Mouse (Mus musculus): ENCODE measurements at regions not wholly inside any gene's neighbourhood (a gene's known extent, or its start where the extent isn't known, plus 50 kb on each side); places are given as distances from the start of the nearest gene placed in this dataset.

- WGBS, result 38% methylated on average over 1 of the region's 1 CpGs
- H3K27ac ChIP-seq (replicated peaks), result no peak overlapping the region
- no peaks in the 10 kb centered on the region for H3K9me3 ChIP-seq
- ATAC-seq (ENCODE audit: extremely low read depth, insufficient number of reproducible peaks, low FRiP score, low TSS enrichment), result no peak
- H3K9ac ChIP-seq, result no peak overlapping the region
- H3K4me2 ChIP-seq, result no peak overlapping the region
- H3K27me3 ChIP-seq (replicated peaks), result peaks cover 18% of the 10 kb centered on the region
- H3K4me1 ChIP-seq, result peaks cover 17% of the 10 kb centered on the region
- H3K36me3 ChIP-seq, result no peaks in the 10 kb centered on the region
- H3K4me3 ChIP-seq, result no peak overlapping the region
These were observed 94.7 kb upstream of the Ccnd1 start for GRCm38 (mm10) chr7:145034385-145034784.

GRCm38 (mm10) chr7:145031275-145031674 lies 91.5 kb upstream of the Ccnd1 start:
- peak overlapping the region; percentile 83 for H3K4me2 ChIP-seq
- H3K4me1 ChIP-seq, result peaks cover 21% of the 10 kb centered on the region
- H3K9ac ChIP-seq, result peak overlapping the region; percentile 61; the same call in 1 of the 2 replicates
- H3K36me3 ChIP-seq, result no peaks in the 10 kb centered on the region
- ATAC-seq (ENCODE audit: extremely low read depth, insufficient number of reproducible peaks, low FRiP score, low TSS enrichment), result no peak
- peaks cover 18% of the 10 kb centered on the region for H3K27me3 ChIP-seq (replicated peaks)
- 14% methylated on average over 7 of the region's 7 CpGs for WGBS
- no peak overlapping the region for H3K27ac ChIP-seq (replicated peaks)
- H3K9me3 ChIP-seq, result no peaks in the 10 kb centered on the region
- H3K4me3 ChIP-seq, result peak overlapping the region; percentile 48

- Histone ChIP-seq H3K27ac (replicated peaks) (no peak overlapping the region), H3K4me1 (peaks cover 27% of the 10 kb centered on the region), H3K4me3 (peak overlapping the region; percentile 48), H3K27me3 (replicated peaks) (peaks cover 18% of the 10 kb centered on the region), H3K4me2 (peak overlapping the region; percentile 83), H3K9ac (peak overlapping the region; percentile 76), H3K36me3 (no peaks in the 10 kb centered on the region), H3K9me3 (no peaks in the 10 kb centered on the region)
- WGBS, result 2% methylated on average over 22 of the region's 22 CpGs
- peak; percentile 43; the same call in 1 of the 2 replicates for ATAC-seq (ENCODE audit: extremely low read depth, insufficient number of reproducible peaks, low FRiP score, low TSS enrichment)
These were observed 91.0 kb upstream of the Ccnd1 start for GRCm38 (mm10) chr7:145030635-145031141.

- no peak for ATAC-seq (ENCODE audit: extremely low read depth, insufficient number of reproducible peaks, low FRiP score, low TSS enrichment)
- Histone ChIP-seq H3K9me3 (no peaks in the 10 kb centered on the region), H3K4me2 (no peak overlapping the region), H3K4me3 (no peak overlapping the region), H3K27me3 (replicated peaks) (peaks cover 18% of the 10 kb centered on the region), H3K36me3 (no peaks in the 10 kb centered on the region), H3K9ac (no peak overlapping the region), H3K27ac (replicated peaks) (no peak overlapping the region), H3K4me1 (peaks cover 37% of the 10 kb centered on the region)
- WGBS, result 75% methylated on average over 4 of the region's 4 CpGs
These were observed 89.9 kb upstream of the Ccnd1 start for GRCm38 (mm10) chr7:145029622-145030021.

GRCm38 (mm10) chr7:145029124-145029523 lies 89.4 kb upstream of the Ccnd1 start:
- Histone ChIP-seq H3K27me3 (replicated peaks) (peaks cover 18% of the 10 kb centered on the region), H3K36me3 (no peaks in the 10 kb centered on the region), H3K9me3 (no peaks in the 10 kb centered on the region), H3K27ac (replicated peaks) (no peak overlapping the region), H3K9ac (no peak overlapping the region), H3K4me1 (peaks cover 39% of the 10 kb centered on the region), H3K4me3 (no peak overlapping the region), H3K4me2 (no peak overlapping the region)
- WGBS, result 42% methylated on average over 4 of the region's 4 CpGs
- ATAC-seq (ENCODE audit: extremely low read depth, insufficient number of reproducible peaks, low FRiP score, low TSS enrichment), result no peak

DNA sequence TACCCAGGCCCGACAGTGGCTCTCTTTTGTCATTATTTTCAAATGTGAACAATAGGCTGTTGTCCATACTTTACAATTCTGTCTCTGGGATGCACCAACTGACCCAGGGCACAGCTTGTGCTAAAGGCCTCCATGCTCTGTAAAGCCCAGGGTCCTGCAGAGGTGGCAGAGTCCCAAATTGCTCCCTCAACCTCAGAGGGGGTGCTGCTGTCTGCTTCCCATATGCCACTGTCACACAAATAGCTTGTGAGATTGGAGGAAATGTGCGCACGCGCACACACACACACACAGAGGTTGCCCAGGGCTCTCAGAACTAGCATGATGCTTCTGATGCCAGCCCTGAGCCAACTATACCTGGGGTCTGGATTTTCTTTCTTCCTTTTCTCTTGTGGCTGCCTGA lies 87.3 kb upstream of the Ccnd1 start:
- ATAC-seq (ENCODE audit: extremely low read depth, insufficient number of reproducible peaks, low FRiP score, low TSS enrichment), result no peak
- Histone ChIP-seq H3K4me1 (peaks cover 39% of the 10 kb centered on the region), H3K9me3 (no peaks in the 10 kb centered on the region), H3K4me3 (no peak overlapping the region), H3K36me3 (no peaks in the 10 kb centered on the region), H3K9ac (no peak overlapping the region), H3K27me3 (replicated peaks) (peaks cover 10% of the 10 kb centered on the region; the same call in 1 of the 2 replicates), H3K27ac (replicated peaks) (no peak overlapping the region), H3K4me2 (no peak overlapping the region)
- WGBS, result 84% methylated on average over 4 of the region's 4 CpGs

- no peak overlapping the region for H3K9ac ChIP-seq
- H3K27me3 ChIP-seq (replicated peaks), result peaks cover 10% of the 10 kb centered on the region; the same call in 1 of the 2 replicates
- H3K4me1 ChIP-seq, result peaks cover 30% of the 10 kb centered on the region
- H3K4me3 ChIP-seq, result no peak overlapping the region
- ATAC-seq (ENCODE audit: extremely low read depth, insufficient number of reproducible peaks, low FRiP score, low TSS enrichment), result no peak
- no peaks in the 10 kb centered on the region for H3K9me3 ChIP-seq
- no peak overlapping the region for H3K4me2 ChIP-seq
- H3K36me3 ChIP-seq, result no peaks in the 10 kb centered on the region
- WGBS, result 64% methylated on average over 5 of the region's 5 CpGs
- peak overlapping the region; percentile 68 for H3K27ac ChIP-seq (replicated peaks)
These were observed 86.2 kb upstream of the Ccnd1 start for GRCm38 (mm10) chr7:145026014-145026285.

GRCm38 (mm10) chr7:145025186-145026013 lies 85.7 kb upstream of the Ccnd1 start:
- Histone ChIP-seq H3K9ac (no peak overlapping the region), H3K9me3 (no peaks in the 10 kb centered on the region)
- WGBS, result 18% methylated on average over 6 of the region's 6 CpGs

GRCm38 (mm10) chr7:145024651-145025050 lies 84.9 kb upstream of the Ccnd1 start:
- H3K4me3 ChIP-seq, result no peak overlapping the region
- 40% methylated on average over 2 of the region's 2 CpGs for WGBS
- no peaks in the 10 kb centered on the region for H3K9me3 ChIP-seq
- ATAC-seq (ENCODE audit: extremely low read depth, insufficient number of reproducible peaks, low FRiP score, low TSS enrichment), result no peak
- H3K9ac ChIP-seq, result no peak overlapping the region
- H3K27me3 ChIP-seq (replicated peaks), result peaks cover 6% of the 10 kb centered on the region; the same call in 1 of the 2 replicates
- H3K27ac ChIP-seq (replicated peaks), result peak overlapping the region; percentile 78
- H3K4me2 ChIP-seq, result no peak overlapping the region
- H3K36me3 ChIP-seq, result no peaks in the 10 kb centered on the region
- peaks cover 22% of the 10 kb centered on the region for H3K4me1 ChIP-seq

More at GRCm38 (mm10) chr7:145025186-145026013, 85.7 kb upstream of the Ccnd1 start:
- H3K4me2 ChIP-seq, result no peak overlapping the region
- peaks cover 27% of the 10 kb centered on the region for H3K4me1 ChIP-seq
- no peak overlapping the region for H3K4me3 ChIP-seq
- H3K36me3 ChIP-seq, result no peaks in the 10 kb centered on the region
- ATAC-seq (ENCODE audit: extremely low read depth, insufficient number of reproducible peaks, low FRiP score, low TSS enrichment), result peak; percentile 27; the same call in 1 of the 2 replicates
- H3K27me3 ChIP-seq (replicated peaks), result peaks cover 10% of the 10 kb centered on the region; the same call in 1 of the 2 replicates
- peak overlapping the region; percentile 78 for H3K27ac ChIP-seq (replicated peaks)

- 62% methylated on average over 2 of the region's 2 CpGs for WGBS
- Histone ChIP-seq H3K9me3 (no peaks in the 10 kb centered on the region), H3K4me2 (no peak overlapping the region), H3K4me3 (no peak overlapping the region), H3K9ac (no peak overlapping the region), H3K36me3 (no peaks in the 10 kb centered on the region), H3K27me3 (replicated peaks) (0 out of 2 replicates have a peak, but pooled peaks cover 3% of the 10 kb centered on the region), H3K4me1 (no peaks in the 10 kb centered on the region; the same call in 1 of the 2 replicates), H3K27ac (replicated peaks) (no peak overlapping the region)
- no peak for ATAC-seq (ENCODE audit: extremely low read depth, insufficient number of reproducible peaks, low FRiP score, low TSS enrichment)
These were observed 79.4 kb upstream of the Ccnd1 start for GRCm38 (mm10) chr7:145019137-145019536.

- no peaks in the 10 kb centered on the region; the same call in 1 of the 2 replicates for H3K4me1 ChIP-seq
- 0 out of 2 replicates have a peak, but pooled peaks cover 3% of the 10 kb centered on the region for H3K27me3 ChIP-seq (replicated peaks)
- no peaks in the 10 kb centered on the region for H3K36me3 ChIP-seq
- no peak overlapping the region for H3K4me2 ChIP-seq
- H3K4me3 ChIP-seq, result no peak overlapping the region
- 76% methylated on average over 3 of the region's 3 CpGs for WGBS
- H3K9me3 ChIP-seq, result no peaks in the 10 kb centered on the region
- ATAC-seq (ENCODE audit: extremely low read depth, insufficient number of reproducible peaks, low FRiP score, low TSS enrichment), result no peak
- no peak overlapping the region for H3K9ac ChIP-seq
- no peak overlapping the region for H3K27ac ChIP-seq (replicated peaks)
These were observed 78.4 kb upstream of the Ccnd1 start for GRCm38 (mm10) chr7:145018149-145018548.
